Mouse (Mus musculus) ES-E14 (cell line): ENCODE measurements around the gene Map2k3.

ENCODE experiments used
- ZC3H11A ChIP-seq: IDR thresholded peaks from 2 replicates; pipeline ENCODE4 v1.6.1; 2012; ENCODE audit warnings: low read depth, mild to moderate bottlenecking, inconsistent platforms, low read length, borderline replicate concordance
- ZNF384 ChIP-seq: IDR thresholded peaks from 2 replicates; pipeline ENCODE4 v1.6.1; 2012; ENCODE audit warnings: low read depth, low read length, inconsistent platforms

DNA sequence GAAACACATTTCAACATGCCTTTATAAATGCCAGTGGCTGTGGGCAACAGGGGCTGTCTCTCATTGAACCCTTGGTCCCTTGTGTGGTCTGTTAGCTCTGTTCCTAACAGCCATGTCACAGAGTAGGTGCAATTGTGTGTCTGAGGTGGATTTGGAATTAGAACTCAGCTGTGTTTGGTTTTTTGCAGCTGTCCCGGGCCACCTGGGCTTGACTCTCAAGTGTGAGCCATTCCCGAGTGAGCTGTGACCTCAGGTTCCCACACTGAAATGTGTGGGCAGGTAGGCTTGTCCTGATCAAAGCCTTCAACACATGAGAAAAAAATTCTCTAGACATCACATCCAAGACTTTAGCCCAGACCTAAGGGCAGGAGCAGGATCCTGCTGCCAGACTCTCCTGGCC lies 46.8 kb downstream of the Map2k3 start:
- TF ChIP-seq ZC3H11A, result no peak
- no peak for TF ChIP-seq ZNF384
